Mouse (Mus musculus) v-Abl transformed pro-B cells (cell line): ENCODE results near the gene P2rx6.

ENCODE experiments used
- in situ Hi-C, 2 experiments: fragments of 400-800 bp; cut with MboI; formaldehyde crosslinking; loops; one replicate each; pipeline ENCODE4 v1.15.1; 2025; ENCODE audit not compliant: unreplicated experiment in 2 of 2

The P2rx6 gene

GRCm38 (mm10) chr16:17561751-17562208 lies at the start of gene P2rx6:
Gene P2rx6, plus strand, starts transcription at chr16:17561885.
- in situ Hi-C loops = loop anchor here (25.0 kb wide), 1 partner anchor 476 kb away; no protein-coding TSS in a partner anchor

- in situ Hi-C loops = no loop called here
These were observed 42.8 kb upstream of the P2rx6 start for GRCm38 (mm10) chr16:17518910-17519309.

GRCm38 (mm10) chr16:17524156-17524555 lies 37.5 kb upstream of the P2rx6 start:
- in situ Hi-C loops = no loop called here

GRCm38 (mm10) chr16:17525524-17525923 lies 36.2 kb upstream of the P2rx6 start:
- in situ Hi-C loops = no loop called here

- in situ Hi-C loops = no loop called here
These were observed 35.5 kb upstream of the P2rx6 start for GRCm38 (mm10) chr16:17526223-17526622.

GRCm38 (mm10) chr16:17527606-17528005 lies 34.1 kb upstream of the P2rx6 start:
- in situ Hi-C loops = no loop called here

- in situ Hi-C loops = no loop called here
These were observed 33.4 kb upstream of the P2rx6 start for GRCm38 (mm10) chr16:17528276-17528675.

- in situ Hi-C loops = loop anchor here in 1 of 2 experiments (5.0 kb wide), 1 partner anchor 128 kb away; no protein-coding TSS in a partner anchor
These were observed 31.6 kb upstream of the P2rx6 start for GRCm38 (mm10) chr16:17529981-17530586.

GRCm38 (mm10) chr16:17530640-17531288 lies 30.9 kb upstream of the P2rx6 start, which contains the start of gene Thap7:
Gene Thap7, minus strand, starts transcription at chr16:17531136.
- in situ Hi-C loops = loop anchor here in 1 of 2 experiments (5.0 kb wide), 1 partner anchor 128 kb away; no protein-coding TSS in a partner anchor

- in situ Hi-C loops = loop anchor here in 1 of 2 experiments (5.0 kb wide), 1 partner anchor 130 kb away; no protein-coding TSS in a partner anchor
These were observed 29.4 kb upstream of the P2rx6 start for GRCm38 (mm10) chr16:17532271-17532670.

GRCm38 (mm10) chr16:17532676-17533329 lies 28.9 kb upstream of the P2rx6 start:
- in situ Hi-C loops = loop anchor here in 1 of 2 experiments (5.0 kb wide), 1 partner anchor 131 kb away; no protein-coding TSS in a partner anchor

- in situ Hi-C loops = no loop called here
These were observed 25.1 kb upstream of the P2rx6 start for GRCm38 (mm10) chr16:17536584-17536983.

- in situ Hi-C loops = no loop called here
These were observed 19.1 kb upstream of the P2rx6 start for GRCm38 (mm10) chr16:17542632-17543031.

GRCm38 (mm10) chr16:17552837-17553236 lies 8.8 kb upstream of the P2rx6 start:
- in situ Hi-C loops = loop anchor here (10.0 to 25.0 kb wide), 2 partner anchors 182 to 484 kb away; partner anchors contain the start of gene Med15 (in 1 of the 2)

- in situ Hi-C loops = loop anchor here (10.0 to 25.0 kb wide), 2 partner anchors 181 to 483 kb away; partner anchors contain the start of gene Med15 (in 1 of the 2)
These were observed 7.6 kb upstream of the P2rx6 start for GRCm38 (mm10) chr16:17553910-17554685.

- in situ Hi-C loops = loop anchor here (5.0 to 25.0 kb wide), 3 partner anchors 180 to 483 kb away; partner anchors contain the start of gene Med15 (in 1 of the 2)
These were observed 7.0 kb upstream of the P2rx6 start for GRCm38 (mm10) chr16:17554702-17555101.

GRCm38 (mm10) chr16:17556180-17556579 lies 5.5 kb upstream of the P2rx6 start:
- in situ Hi-C loops = loop anchor here (5.0 to 25.0 kb wide), 3 partner anchors 179 to 481 kb away; partner anchors contain the start of gene Med15 (in 1 of the 2)

- in situ Hi-C loops = loop anchor here (5.0 to 25.0 kb wide), 3 partner anchors 178 to 480 kb away; partner anchors contain the start of gene Med15 (in 1 of the 2)
These were observed 4.8 kb upstream of the P2rx6 start for GRCm38 (mm10) chr16:17556907-17557306.

- in situ Hi-C loops = loop anchor here (5.0 to 25.0 kb wide), 3 partner anchors 177 to 479 kb away; partner anchors contain the start of gene Med15 (in 1 of the 2)
These were observed 3.7 kb upstream of the P2rx6 start for GRCm38 (mm10) chr16:17557947-17558480.
